Mouse (Mus musculus) CH12.LX (cell line): Measurements from ENCODE around the gene Gm20708.

Source experiments
- CHD1 ChIP-seq: IDR thresholded peaks from 2 replicates; pipeline ENCODE4 v1.6.1; 2012; ENCODE audit warnings: low read depth, low read length, improper control_type of control experiment, inconsistent platforms
- CHD2 ChIP-seq: IDR thresholded peaks from 2 replicates; pipeline ENCODE4 v1.6.1; 2011; ENCODE audit warnings: low read length, improper control_type of control experiment
- CTCF ChIP-seq, 2 experiments: IDR thresholded peaks in 1 of 2; conservative IDR thresholded peaks in 1 of 2; 2 replicates each; pipeline ENCODE4 v1.5.1; 2011 to 2012; ENCODE audit warnings: low read depth in 2 of 2, low read length in 2 of 2, improper control_type of control experiment in 1 of 2, inconsistent platforms in 1 of 2, mild to moderate bottlenecking in 1 of 2, moderate library complexity in 1 of 2
- EP300 ChIP-seq: IDR thresholded peaks from 2 replicates; pipeline ENCODE4 v1.6.1; 2011; ENCODE audit warnings: low read length, improper control_type of control experiment
- ETS1 ChIP-seq: conservative IDR thresholded peaks from 2 replicates; pipeline ENCODE4 v1.6.1; 2012; ENCODE audit warnings: low read depth, mild to moderate bottlenecking, inconsistent platforms, low read length, improper control_type of control experiment, moderate library complexity
- HCFC1 ChIP-seq: IDR thresholded peaks from 2 replicates; pipeline ENCODE4 v1.6.1; 2012; ENCODE audit warnings: low read depth, mild to moderate bottlenecking, inconsistent platforms, low read length, improper control_type of control experiment
- MAZ ChIP-seq: IDR thresholded peaks from 2 replicates; pipeline ENCODE4 v1.6.1; 2012; ENCODE audit warnings: low read depth, mild to moderate bottlenecking, inconsistent platforms, low read length, improper control_type of control experiment, moderate library complexity
- PAX5 ChIP-seq: IDR thresholded peaks from 2 replicates; pipeline ENCODE4 v1.6.1; 2012; ENCODE audit warnings: low read length, inconsistent platforms, mixed read lengths
- POLR2A ChIP-seq: IDR thresholded peaks from 2 replicates; pipeline ENCODE4 v1.6.1; 2011; ENCODE audit warnings: low read depth, mild to moderate bottlenecking, improper control_type of control experiment, low read length
- RCOR1 ChIP-seq: conservative IDR thresholded peaks from 2 replicates; pipeline ENCODE4 v1.6.1; 2012; ENCODE audit warnings: low read depth, mild to moderate bottlenecking, inconsistent platforms, low read length, improper control_type of control experiment
- TCF12 ChIP-seq: IDR thresholded peaks from 2 replicates; pipeline ENCODE4 v1.6.1; 2014; ENCODE audit warnings: low read depth, mild to moderate bottlenecking, inconsistent platforms, low read length, improper control_type of control experiment
- ZNF384 ChIP-seq: IDR thresholded peaks from 2 replicates; pipeline ENCODE4 v1.6.1; 2012; ENCODE audit warnings: low read depth, low read length, improper control_type of control experiment, inconsistent platforms

GRCm38 (mm10) chr11:117786294-117786693 is 23.2 kb upstream of the Gm20708 start:
- TF ChIP-seq CTCF (conservative IDR thresholded peaks at IDR 0.05 in 1 of 2, IDR thresholded peaks at IDR 0.05 in 1 of 2; ENCODE audit: low read depth in 2 of 2, low read length in 2 of 2) (peak; percentile 29 to 91; a peak in 3 of 4 replicates), CHD2 (no peak), EP300 (no peak), POLR2A (peak; percentile 41; the same call in 1 of the 2 replicates), PAX5 (no peak), CHD1 (no peak), ZNF384 (no peak), ETS1 (no peak), MAZ (no peak), HCFC1 (no peak), RCOR1 (no peak), TCF12 (peak; percentile 16; the same call in 1 of the 2 replicates)
